Mouse (Mus musculus): ENCODE data around the gene Tlr13. TPM values are rescaled to one million over a fixed set of nuclear protein-coding genes. Genes with fewer than 3 reads are reported as not detected.
A peak's percentile ranks its signal among the peaks of the same experiment; 100 is the strongest.
"Not testable (repeated sequence)": the region's sequence is repeated elsewhere in the genome, so short reads cannot be mapped to it uniquely, and the experiment has no call there.

Tlr13 gene
- total RNA-seq, 2 experiments from 2014 or later = 1.8 to 1.9 TPM

- no peak for DNase-seq (ENCODE audit: low spot score in 2 of 2)
Measured at GRCm38 (mm10) chrX:106185706-106186105, 42.7 kb downstream of the Tlr13 start.

- DNase-seq (ENCODE audit: low spot score in 2 of 2) = peak; percentile 50 to 87
Measured at GRCm38 (mm10) chrX:106186713-106187649, 44.0 kb downstream of the Tlr13 start, which contains the start of gene Pgk1. Gene Pgk1 (plus strand): TSS chrX:106187100.

DNA sequence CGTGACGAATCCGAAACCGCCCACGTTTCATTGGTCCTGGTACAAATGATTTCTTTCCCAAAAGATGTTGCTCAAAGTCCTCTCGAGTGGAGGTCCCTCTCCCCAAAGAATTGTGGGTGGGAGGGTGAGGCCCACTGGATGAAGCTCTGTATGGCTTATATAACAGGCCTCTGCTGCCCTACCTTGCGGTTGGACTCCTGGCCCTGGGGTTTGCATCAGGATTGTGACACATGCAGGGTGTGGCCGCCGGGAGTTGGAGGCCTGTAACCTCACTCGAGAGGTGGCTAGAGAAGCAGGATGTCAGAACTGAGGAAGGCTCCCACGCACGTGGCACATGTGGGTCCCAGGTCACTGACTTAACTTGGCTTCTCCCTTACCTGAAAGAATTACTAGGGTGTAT lies 44.7 kb downstream of the Tlr13 start:
- no peak for DNase-seq (ENCODE audit: low spot score in 2 of 2)

DNA sequence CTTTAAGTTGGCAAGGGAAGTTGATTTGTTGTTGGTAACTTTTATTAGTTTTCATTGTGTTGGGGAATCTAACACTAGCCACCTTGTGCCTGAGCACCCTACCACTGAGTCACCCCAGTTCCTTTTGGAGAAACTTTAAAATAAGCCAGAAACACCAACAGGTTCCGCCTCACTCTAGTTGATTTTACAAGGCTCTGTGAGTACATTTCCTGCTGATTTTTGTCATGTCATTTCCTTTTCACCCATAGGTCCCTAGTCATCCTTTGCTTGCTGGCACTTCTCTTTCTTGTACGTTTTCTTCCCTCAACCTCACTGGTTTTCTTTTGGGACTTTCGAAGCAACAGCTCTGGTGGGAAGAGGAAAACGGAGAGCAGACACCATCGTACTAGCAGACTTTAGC lies 46.4 kb downstream of the Tlr13 start:
- no peak for DNase-seq (ENCODE audit: low spot score in 2 of 2)

GRCm38 (mm10) chrX:106190091-106190490 lies 47.1 kb downstream of the Tlr13 start:
- no peak for DNase-seq (ENCODE audit: low spot score in 2 of 2)

DNA sequence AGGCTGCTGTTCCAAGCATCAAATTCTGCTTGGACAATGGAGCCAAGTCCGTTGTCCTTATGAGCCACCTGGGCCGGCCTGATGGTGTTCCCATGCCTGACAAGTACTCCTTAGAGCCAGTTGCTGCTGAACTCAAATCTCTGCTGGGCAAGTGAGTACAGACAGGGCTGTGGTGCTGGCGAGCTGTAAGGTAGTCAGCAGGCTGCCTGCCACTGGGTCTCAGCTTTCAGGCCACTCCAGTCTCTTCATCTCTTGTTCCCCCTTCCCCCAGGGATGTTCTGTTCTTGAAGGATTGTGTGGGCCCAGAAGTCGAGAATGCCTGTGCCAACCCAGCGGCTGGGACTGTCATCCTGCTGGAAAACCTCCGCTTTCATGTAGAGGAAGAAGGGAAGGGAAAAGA lies 51.4 kb downstream of the Tlr13 start:
- not testable (repeated sequence) for DNase-seq (ENCODE audit: low spot score in 2 of 2)

GRCm38 (mm10) chrX:106197308-106197707 lies 54.3 kb downstream of the Tlr13 start:
- no peak for DNase-seq (ENCODE audit: low spot score in 2 of 2)

- DNase-seq (ENCODE audit: low spot score in 2 of 2) = no peak
Measured at GRCm38 (mm10) chrX:106198904-106199303, 55.9 kb downstream of the Tlr13 start.

DNA sequence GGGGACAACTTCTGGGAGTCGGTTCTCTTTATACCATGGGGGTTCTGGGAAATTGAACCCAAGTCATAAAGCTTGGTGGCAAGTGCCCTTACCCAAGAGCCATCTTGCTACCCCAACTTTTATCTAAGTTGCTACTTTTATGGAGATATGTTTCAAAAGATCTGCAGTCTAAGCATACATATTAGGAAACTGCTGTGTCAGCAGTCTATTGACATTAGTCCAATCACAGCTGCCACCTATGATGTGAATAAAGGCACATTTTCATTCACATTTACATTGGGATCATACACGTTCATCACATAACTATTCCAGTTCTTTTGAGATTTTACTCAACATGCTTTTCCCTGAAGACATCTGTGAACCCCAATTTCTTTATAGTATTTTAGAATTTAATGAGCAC lies 66.1 kb downstream of the Tlr13 start:
- no peak for DNase-seq (ENCODE audit: low spot score in 2 of 2)

Other genes with a start within 250 kb of the Tlr13 start
- gene Atrx, start 213.8 kb upstream of the Tlr13 start, total RNA-seq (2021) = 100 to 1,000 TPM in 1 of 2 experiments, 10 to 100 TPM in 1; 99.2 to 106 TPM
- gene Magt1, start 131.3 kb upstream of the Tlr13 start, total RNA-seq (2021) = 10 to 100 TPM; 36.7 to 37.3 TPM
- gene Cox7b, start 127.5 kb upstream of the Tlr13 start, total RNA-seq (2021) = 100 to 1,000 TPM; 568 to 633 TPM
- 10 to 100 TPM; 24.9 to 25.9 TPM for gene Atp7a, start 115.9 kb upstream of the Tlr13 start, total RNA-seq (2021)
- gene Pgk1, start 43.9 kb downstream of the Tlr13 start, total RNA-seq (2021) = 100 to 1,000 TPM; 561 to 647 TPM
- gene Taf9b, start 78.0 kb downstream of the Tlr13 start, total RNA-seq (2021) = 1 to 10 TPM; 7.7 to 7.8 TPM
- 1 to 10 TPM in 1 of 2 experiments, not detected in 1; 4.9 TPM for gene Fnd3c2, start 112.2 kb downstream of the Tlr13 start, total RNA-seq (2021)